Mouse (Mus musculus) embryonic facial prominence, embryonic 14.5 days (tissue): ENCODE measurements around the gene Nos3. TPM values are rescaled to one million over a fixed set of nuclear protein-coding genes. Genes with fewer than 3 reads are reported as not detected.

Experiments used
- ATAC-seq: fragments of 200-750 bp; cut with Nextera tagmentation; 2 replicates; pipeline ENCODE4 v1.8.0; 2017; ENCODE audit warnings: low read depth, moderate number of reproducible peaks, moderate TSS enrichment
- DNase-seq: peaks from one replicate; pipeline ENCODE4 v3.0.0-alpha.2; 2015; ENCODE audit warnings: low spot score
- H3K27ac ChIP-seq: fragments of 300-500 bp; sonication (generic); replicated peaks from 2 replicates; pipeline ENCODE4 v1.5.1; 2014; ENCODE audit warnings: low read depth, mild to moderate bottlenecking, low read length, moderate library complexity
- H3K27me3 ChIP-seq: fragments of 300-500 bp; sonication (generic); replicated peaks from 2 replicates; pipeline ENCODE4 v1.6.1; 2014; ENCODE audit warnings: low read length; ENCODE audit not compliant: control insufficient read depth, insufficient read depth
- H3K36me3 ChIP-seq: fragments of 300-500 bp; sonication (generic); 2 replicates; pipeline ENCODE4 v1.6.1; 2014; ENCODE audit warnings: low read length, mixed read lengths; ENCODE audit not compliant: control insufficient read depth, insufficient read depth
- H3K4me1 ChIP-seq: fragments of 300-500 bp; sonication (generic); 2 replicates; pipeline ENCODE4 v1.6.1; 2014; ENCODE audit warnings: antibody characterized with exemption, low read length; ENCODE audit not compliant: control insufficient read depth, insufficient read depth
- H3K4me2 ChIP-seq: fragments of 300-500 bp; sonication (generic); 2 replicates; pipeline ENCODE4 v1.6.1; 2014; ENCODE audit warnings: low read depth, mild to moderate bottlenecking, low read length, moderate library complexity, mixed read lengths
- H3K4me3 ChIP-seq: fragments of 300-500 bp; sonication (generic); 2 replicates; pipeline ENCODE4 v1.5.1; 2014; ENCODE audit warnings: low read depth, mild to moderate bottlenecking, low read length
- H3K9ac ChIP-seq: fragments of 300-500 bp; sonication (generic); 2 replicates; pipeline ENCODE4 v1.6.1; 2014; ENCODE audit warnings: low read depth, mild to moderate bottlenecking, low read length, moderate library complexity, mixed read lengths
- H3K9me3 ChIP-seq: fragments of 300-500 bp; sonication (generic); 2 replicates; pipeline ENCODE4 v1.6.1; 2016; ENCODE audit warnings: low read length; ENCODE audit not compliant: control insufficient read depth
- WGBS: fragments of 180-500 bp; shearing (Covaris S2); extraction: QIAGEN DNeasy Blood & Tissue Kit; methylation state at CpG from one replicate; pipeline ENCODE4 v1.1.7; 2014; 5-methylcytosine and 5-hydroxymethylcytosine counted together
- polyA plus RNA-seq: library from polyadenylated mRNA; unstranded; fragments of >200 nt; fragmentation: Nextera tagmentation; extraction: Ambion mirVana; gene quantifications from 2 replicates; pipeline ENCODE4 v1.2.1, GENCODE M21; 2014

Gene Nos3
- polyA plus RNA-seq, 1 experiment from 2014 or later: 7.9 TPM

- no peaks in the 10 kb centered on the region for H3K9me3 ChIP-seq
- H3K4me3 ChIP-seq: no peak overlapping the region
- no peak overlapping the region for H3K9ac ChIP-seq
- H3K4me2 ChIP-seq: no peak overlapping the region
- no peak for DNase-seq
- H3K4me1 ChIP-seq: no peaks in the 10 kb centered on the region
- no peaks in the 10 kb centered on the region for H3K27me3 ChIP-seq
- no peaks in the 10 kb centered on the region for H3K36me3 ChIP-seq
- no peak for ATAC-seq
- no peak overlapping the region for H3K27ac ChIP-seq
- WGBS: 66% methylated on average over 5 of the region's 5 CpGs
Measured at GRCm38 (mm10) chr5:24373807-24374206, 9.2 kb downstream of the Nos3 start.

DNA sequence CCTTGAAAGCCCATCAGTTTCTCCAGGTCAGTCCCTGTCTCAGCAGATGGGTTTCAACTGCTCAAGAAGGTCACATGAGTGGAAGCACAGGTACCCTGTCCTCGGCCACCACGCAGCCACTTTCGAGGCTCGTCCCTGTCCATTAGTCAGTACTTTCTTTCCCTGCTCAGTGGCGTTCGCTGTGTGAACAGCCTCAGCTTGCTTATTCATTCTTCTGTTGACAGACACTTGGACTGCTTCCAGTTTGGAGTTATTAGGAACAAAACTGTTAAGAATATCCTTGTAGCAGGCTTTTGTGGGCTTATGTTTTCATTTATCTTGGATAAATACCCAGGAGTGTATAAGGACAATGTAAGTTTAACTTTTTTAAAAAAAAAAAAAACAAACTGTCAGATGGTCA, 9.6 kb downstream of the Nos3 start:
- H3K36me3 ChIP-seq: no peaks in the 10 kb centered on the region
- no peak overlapping the region for H3K9ac ChIP-seq
- H3K9me3 ChIP-seq: no peaks in the 10 kb centered on the region
- H3K4me3 ChIP-seq: no peak overlapping the region
- ATAC-seq (no peak), DNase-seq (peak; percentile 86)
- H3K27ac ChIP-seq: no peak overlapping the region
- no peaks in the 10 kb centered on the region for H3K27me3 ChIP-seq
- no peaks in the 10 kb centered on the region for H3K4me1 ChIP-seq
- WGBS: 39% methylated on average over 6 of the region's 6 CpGs
- H3K4me2 ChIP-seq: no peak overlapping the region

GRCm38 (mm10) chr5:24374666-24375328, 10.2 kb downstream of the Nos3 start:
- Histone ChIP-seq H3K9me3 (no peaks in the 10 kb centered on the region), H3K4me2 (no peak overlapping the region), H3K4me3 (no peak overlapping the region), H3K9ac (no peak overlapping the region), H3K27me3 (no peaks in the 10 kb centered on the region), H3K27ac (no peak overlapping the region), H3K4me1 (no peaks in the 10 kb centered on the region), H3K36me3 (no peaks in the 10 kb centered on the region)
- DNase-seq (no peak), ATAC-seq (no peak)
- WGBS: 61% methylated on average over 7 of the region's 7 CpGs

DNA sequence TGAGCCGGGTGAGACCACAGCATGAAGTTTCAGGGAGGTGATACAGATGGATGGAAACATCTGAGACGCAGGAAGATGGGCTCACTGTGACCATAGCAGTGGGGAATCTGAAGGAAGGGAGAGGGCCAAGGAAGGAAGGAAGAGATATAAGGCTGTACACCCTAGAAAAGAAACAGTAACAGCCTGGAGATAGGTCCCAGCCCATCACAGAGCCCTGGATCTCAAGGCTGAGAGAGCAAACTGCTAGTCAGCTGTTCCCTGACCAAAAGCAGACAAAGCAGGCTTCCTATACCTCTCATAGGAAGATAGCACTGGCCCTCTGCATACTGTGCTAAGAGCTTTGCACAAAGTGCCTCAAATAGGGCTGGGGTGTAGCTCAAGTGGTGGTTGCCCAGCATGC, 14.1 kb downstream of the Nos3 start:
- Histone ChIP-seq H3K4me1 (peaks cover under 1% of the 10 kb centered on the region; the same call in 1 of the 2 replicates), H3K27me3 (no peaks in the 10 kb centered on the region), H3K9me3 (no peaks in the 10 kb centered on the region), H3K4me3 (no peak overlapping the region), H3K4me2 (no peak overlapping the region), H3K36me3 (no peaks in the 10 kb centered on the region), H3K9ac (no peak overlapping the region), H3K27ac (no peak overlapping the region)
- ATAC-seq (no peak), DNase-seq (no peak)
- WGBS: 72% methylated on average over 2 of the region's 2 CpGs

DNA sequence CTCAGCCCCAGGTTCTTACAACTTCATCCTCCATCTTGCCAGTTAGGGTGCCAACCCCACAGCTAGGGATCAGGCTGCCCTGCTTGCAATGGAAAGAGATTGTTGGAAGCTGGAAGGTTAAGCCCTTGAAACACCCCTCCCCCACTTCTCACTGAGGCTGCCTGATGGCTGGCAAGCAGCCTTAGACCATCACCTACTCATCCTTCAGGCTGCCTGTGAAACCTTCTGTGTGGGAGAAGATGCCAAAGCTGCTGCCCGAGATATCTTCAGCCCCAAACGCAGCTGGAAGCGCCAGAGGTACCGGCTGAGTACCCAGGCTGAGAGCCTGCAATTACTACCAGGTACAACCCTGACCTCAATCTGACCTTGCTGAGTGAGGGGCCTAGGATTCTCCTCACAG, 14.9 kb downstream of the Nos3 start:
- H3K4me3 ChIP-seq: no peak overlapping the region
- ATAC-seq (no peak), DNase-seq (no peak)
- peaks cover 6% of the 10 kb centered on the region for H3K4me1 ChIP-seq
- no peak overlapping the region for H3K27ac ChIP-seq
- 71% methylated on average over 4 of the region's 4 CpGs for WGBS
- no peaks in the 10 kb centered on the region for H3K36me3 ChIP-seq
- H3K9ac ChIP-seq: no peak overlapping the region
- no peaks in the 10 kb centered on the region for H3K9me3 ChIP-seq
- no peak overlapping the region for H3K4me2 ChIP-seq
- no peaks in the 10 kb centered on the region for H3K27me3 ChIP-seq

DNA sequence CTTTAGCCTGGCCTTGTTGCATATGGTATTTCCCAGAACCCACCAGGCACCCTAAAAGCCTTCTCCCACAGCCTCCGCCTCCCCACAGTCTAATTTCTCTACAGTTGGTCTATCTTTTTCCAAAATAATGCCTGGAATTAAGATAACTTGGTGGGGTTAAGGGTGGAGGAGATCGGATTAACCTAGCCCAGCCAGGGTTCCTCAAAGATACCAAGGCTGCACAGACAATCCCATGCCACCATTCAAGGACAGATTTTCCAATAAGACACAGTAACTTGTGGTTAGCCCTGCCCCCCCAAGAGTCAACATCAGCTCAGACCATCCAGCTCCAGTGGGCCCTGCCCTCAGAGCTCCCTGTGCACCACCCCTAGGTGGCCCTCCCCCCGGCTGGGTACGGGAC, 15.9 kb downstream of the Nos3 start:
- no peak overlapping the region for H3K9ac ChIP-seq
- 89% methylated on average over 4 of the region's 4 CpGs for WGBS
- no peak overlapping the region for H3K4me3 ChIP-seq
- DNase-seq (no peak), ATAC-seq (no peak)
- H3K9me3 ChIP-seq: no peaks in the 10 kb centered on the region
- H3K4me1 ChIP-seq: peaks cover 7% of the 10 kb centered on the region
- 0 out of 2 replicates have a peak, but pooled peaks cover 4% of the 10 kb centered on the region for H3K27me3 ChIP-seq
- H3K4me2 ChIP-seq: no peak overlapping the region
- H3K36me3 ChIP-seq: no peaks in the 10 kb centered on the region
- no peak overlapping the region for H3K27ac ChIP-seq

GRCm38 (mm10) chr5:24381486-24381885, 16.9 kb downstream of the Nos3 start:
- Histone ChIP-seq H3K9me3 (no peaks in the 10 kb centered on the region), H3K4me1 (peaks cover 7% of the 10 kb centered on the region), H3K9ac (no peak overlapping the region), H3K4me3 (no peak overlapping the region), H3K27me3 (peaks cover 12% of the 10 kb centered on the region), H3K27ac (no peak overlapping the region), H3K4me2 (no peak overlapping the region), H3K36me3 (no peaks in the 10 kb centered on the region)
- WGBS: 80% methylated on average over 5 of the region's 6 CpGs
- ATAC-seq (no peak), DNase-seq (no peak)

DNA sequence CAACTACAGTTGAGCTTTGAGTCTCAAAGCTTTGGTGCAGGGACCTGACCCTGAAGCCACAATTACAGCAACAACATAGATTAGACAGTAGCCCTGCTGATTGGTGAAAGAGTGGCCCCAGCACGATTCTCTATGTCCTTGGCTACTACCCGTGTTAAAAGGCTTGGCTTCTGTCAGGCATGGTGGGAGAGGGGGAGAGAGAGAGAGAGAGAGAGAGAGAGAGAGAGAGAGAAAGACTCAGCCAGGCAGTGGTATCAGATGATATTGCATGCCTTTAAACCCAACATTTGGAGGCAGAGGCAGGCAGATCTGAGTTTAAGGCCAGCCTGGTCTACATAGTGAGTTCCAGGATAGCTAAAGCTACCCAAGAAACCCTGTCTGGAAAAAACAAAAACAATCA, 17.4 kb downstream of the Nos3 start:
- peaks cover 17% of the 10 kb centered on the region for H3K27me3 ChIP-seq
- H3K27ac ChIP-seq: no peak overlapping the region
- no peak overlapping the region for H3K9ac ChIP-seq
- H3K9me3 ChIP-seq: no peaks in the 10 kb centered on the region
- ATAC-seq: no peak
- DNase-seq: no peak
- H3K4me2 ChIP-seq: no peak overlapping the region
- H3K36me3 ChIP-seq: no peaks in the 10 kb centered on the region
- WGBS: 55% methylated on average over 2 of the region's 2 CpGs
- no peak overlapping the region for H3K4me3 ChIP-seq
- peaks cover 7% of the 10 kb centered on the region for H3K4me1 ChIP-seq
